Mouse (Mus musculus): Measurements from ENCODE around the gene Fgf18.
A peak's percentile ranks its signal among the peaks of the same experiment; 100 is the strongest.

Fgf18 gene

DNA sequence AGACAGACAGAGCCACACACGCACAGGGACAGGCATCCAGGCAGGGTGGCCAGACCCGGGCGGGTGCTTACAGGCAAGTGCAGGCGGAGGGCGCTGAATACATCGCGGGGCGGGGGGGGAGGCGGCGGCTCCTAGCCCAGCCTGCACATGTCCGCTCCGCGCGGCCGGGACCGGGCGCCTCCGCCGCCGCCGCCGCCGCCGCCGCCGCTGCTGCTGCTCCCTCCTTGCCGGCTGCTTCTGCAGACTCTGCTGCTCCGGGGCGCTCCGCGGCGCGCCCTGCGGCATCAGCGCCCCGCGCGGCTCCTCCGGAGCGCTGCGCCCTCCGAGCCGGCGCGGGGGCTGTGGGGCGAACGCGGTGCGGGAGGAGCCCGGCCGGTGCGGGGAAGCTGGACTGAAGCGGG, at the start of gene Fgf18:
Gene Fgf18, minus strand, starts transcription at position 230 of the 401 bp plus-strand sequence.
- peak; percentile 59 for DNase-seq (ENCODE audit: extremely low spot score)

DNA sequence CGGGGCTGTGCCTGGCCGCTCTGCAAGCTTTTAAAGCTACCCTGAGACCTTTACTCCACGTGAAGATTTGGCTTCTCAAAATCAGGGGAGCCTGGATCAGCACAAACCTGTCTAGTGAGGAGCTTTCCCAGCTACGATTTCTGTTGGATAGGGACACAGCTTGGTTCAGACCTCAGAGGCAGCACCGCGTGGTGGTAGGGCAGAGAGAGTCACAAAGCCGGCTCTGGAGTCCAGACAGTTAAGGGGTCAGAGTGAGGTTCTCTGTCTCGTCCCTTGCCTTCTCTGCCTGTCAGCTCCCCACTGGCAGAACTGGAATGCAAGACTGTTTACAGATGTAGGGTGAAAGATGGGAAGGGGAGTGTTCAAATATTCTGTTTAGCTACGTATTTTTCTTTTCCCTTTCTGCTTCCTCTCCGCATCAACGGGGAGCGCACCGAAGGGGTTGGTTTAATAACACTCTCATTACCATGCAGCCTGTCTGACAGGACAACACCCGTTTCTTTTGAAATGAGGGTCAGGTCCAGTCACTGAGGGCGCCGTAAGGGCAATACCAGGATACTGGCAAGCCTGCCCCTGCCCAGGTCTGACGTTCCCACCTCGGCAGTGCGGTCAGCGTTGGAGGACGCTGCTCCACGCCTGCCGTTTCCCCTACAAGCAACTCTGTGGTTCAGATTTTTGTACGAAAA, 49.4 kb upstream of the Fgf18 start:
- DNase-seq (ENCODE audit: extremely low spot score): peak; percentile 50

DNA sequence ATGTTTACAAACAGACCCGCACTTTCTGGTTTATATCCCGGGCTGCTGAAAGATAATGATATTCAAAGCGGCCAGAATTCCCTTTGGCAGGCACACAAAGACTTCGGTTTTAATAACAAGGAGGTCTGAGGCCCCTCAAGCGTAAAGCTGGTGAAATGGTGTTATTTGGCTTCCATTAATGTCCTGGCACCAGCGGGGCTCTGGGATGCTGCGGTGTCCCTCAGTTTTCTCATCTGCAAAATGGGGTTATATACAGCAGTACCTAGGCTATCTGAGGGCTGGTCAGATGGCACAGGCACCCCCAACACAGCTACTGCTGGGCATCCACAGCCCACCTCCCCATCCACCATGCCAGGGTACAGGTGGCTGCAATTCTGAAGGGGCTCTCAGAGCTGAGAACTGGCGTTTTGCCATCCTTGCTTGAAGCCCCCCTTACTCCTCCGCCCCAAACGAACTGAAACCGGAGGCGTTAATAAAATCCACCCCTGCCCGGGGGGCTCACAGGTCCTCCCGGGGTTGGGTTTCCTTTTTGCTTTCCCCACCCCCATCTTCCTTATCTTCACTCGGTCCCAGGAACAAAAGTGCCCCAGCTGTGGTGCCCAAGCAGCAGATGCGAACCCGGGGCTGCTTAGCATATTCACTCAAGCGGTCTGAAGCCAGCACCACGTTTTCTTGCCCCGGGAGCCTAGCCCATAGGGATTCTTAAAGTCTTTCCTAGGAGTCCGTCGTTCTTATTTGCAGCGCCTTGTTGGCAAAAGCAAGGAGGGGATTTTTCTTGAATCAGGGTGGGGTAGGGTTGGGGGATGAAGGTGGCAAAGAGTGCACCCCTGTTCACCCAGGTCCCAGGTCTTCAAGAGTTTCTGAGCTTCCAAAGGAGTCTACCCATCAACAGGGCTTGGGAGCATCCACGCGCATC, 48.6 kb upstream of the Fgf18 start:
- DNase-seq (ENCODE audit: extremely low spot score): peak; percentile 22

DNA sequence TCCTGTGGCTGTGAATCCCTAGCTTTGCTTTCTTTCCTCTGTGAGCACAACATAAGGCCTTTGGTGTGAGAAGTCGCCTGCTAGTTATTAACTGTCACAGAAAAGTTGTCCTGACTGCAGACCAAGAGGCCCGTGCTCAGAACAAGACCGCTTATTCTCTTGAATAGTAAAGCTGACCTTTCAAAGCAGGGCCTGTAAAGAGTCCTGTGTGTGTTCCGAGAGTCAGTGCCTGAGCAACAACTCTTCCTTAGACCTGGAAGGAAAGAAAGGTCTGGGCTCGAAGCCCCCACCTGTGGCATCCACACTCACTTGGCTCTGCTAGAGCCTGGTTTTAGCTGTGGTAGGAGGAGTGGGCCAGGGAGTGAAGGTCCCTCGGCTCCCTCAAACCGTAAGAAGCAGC, 47.9 kb upstream of the Fgf18 start:
- no peak for DNase-seq (ENCODE audit: extremely low spot score)

DNA sequence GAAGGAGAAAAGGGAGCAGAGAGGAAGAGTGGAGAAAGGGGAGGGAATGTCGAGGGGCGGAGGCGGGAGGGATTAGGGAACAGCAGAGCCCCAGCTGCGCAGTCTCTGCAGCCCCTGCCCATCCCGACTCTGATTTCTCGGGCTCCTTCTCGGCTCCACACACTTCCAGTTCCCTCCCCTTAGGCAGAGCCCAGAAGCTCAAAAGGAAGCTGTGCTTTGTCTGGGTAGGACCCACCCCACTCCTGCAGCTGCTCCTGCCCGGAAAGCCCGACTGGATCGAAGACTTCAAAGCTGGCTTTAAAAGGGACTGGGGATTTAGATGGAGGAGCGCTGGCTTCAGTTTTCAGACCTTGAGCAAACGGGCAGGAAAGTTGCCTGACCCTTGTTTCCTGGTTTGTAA, 46.5 kb upstream of the Fgf18 start:
- DNase-seq (ENCODE audit: extremely low spot score): peak; percentile 54

DNA sequence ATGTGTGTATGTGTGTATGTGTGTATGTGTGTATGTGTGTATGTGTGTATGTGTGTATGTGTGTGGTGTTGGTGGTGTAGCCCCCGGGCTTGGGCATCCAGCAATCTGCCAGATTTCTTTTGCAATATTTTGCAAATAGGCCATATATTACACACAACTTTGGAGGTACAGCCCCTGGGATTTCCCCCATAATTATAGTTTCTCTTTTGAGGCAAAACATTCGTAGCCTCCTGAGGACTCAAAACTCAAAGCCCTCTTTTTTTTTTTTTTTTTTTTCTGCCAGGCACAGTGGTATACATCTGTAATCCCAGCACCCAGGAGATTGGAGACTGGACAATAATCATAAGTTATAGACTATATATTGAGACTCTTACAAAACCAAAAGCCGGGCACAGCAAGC, 34.6 kb upstream of the Fgf18 start:
- DNase-seq (ENCODE audit: extremely low spot score): no peak

DNA sequence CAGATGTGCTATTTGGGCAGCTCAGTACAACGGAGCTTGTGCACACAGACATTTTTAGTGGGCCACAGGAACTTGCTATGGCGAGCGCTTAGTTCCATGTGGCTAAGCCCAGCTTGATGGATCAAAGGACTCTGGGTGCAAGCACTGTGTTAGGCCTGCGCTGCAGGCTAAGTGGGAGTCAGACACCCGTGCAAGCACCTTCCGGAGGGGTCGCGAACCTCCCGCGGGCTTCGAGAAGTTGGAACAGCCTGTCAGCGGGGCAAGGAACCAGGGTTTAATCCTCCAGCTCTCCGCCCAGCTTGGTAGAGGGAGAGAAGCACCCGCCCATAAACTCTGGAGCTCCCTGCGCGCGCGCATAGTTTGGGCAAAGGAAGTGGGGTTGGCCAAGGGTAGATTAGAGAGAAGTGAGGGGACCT, 33.5 kb upstream of the Fgf18 start:
- peak; percentile 63 for DNase-seq (ENCODE audit: extremely low spot score)

DNA sequence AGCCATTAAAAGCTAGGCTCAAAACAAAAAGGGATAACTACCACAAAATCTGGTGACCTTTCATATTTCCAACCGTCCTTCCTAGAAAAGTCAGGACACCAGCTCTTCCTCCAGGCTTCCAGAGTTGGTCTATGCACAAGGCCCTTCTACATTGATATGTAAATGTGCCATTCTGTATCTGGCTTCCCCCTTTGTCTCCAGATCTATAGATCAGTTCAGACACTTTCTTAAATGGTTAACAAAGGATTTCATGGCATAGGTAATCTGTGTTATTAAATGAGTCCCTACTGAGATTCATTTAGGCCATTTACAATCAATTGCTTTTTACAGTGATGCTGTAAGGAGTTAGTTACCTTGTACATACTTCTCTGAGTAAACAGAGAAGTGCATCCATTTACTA, 32.6 kb upstream of the Fgf18 start:
- no peak for DNase-seq (ENCODE audit: extremely low spot score)

DNA sequence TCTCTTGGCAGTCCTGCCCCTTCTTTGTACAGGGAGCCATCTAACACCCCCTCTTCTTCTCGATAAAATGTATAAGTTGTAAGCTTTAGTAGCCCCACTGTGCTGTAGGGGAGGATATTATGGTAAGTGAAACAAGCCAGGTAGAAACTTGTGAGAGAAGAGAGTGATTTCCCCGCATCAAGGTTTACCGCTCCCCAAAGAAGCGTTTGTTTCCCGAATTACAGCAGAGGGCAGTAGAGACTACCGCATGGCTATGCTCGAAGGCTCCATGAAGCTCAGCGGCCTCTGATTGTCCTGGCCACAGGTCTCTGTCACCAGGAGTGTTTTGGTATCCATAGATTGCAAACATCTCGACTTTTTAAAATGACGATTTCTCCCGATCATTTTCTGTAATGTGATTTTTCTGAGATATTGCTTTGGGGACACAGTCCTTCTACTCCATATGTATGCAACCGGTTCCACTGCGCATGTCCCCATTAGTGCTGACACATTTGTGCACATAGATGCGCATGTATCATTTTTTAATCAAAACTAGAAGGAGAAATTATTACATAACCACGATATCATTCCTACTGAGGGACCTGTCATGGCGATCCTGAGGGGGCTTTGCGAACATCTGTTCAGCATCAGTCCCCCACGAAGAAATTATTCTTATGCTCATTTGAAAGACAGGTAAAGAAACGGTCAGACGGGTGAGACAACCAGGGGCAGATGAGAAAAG, 29.5 kb upstream of the Fgf18 start:
- peak; percentile 57 for DNase-seq (ENCODE audit: extremely low spot score)

DNA sequence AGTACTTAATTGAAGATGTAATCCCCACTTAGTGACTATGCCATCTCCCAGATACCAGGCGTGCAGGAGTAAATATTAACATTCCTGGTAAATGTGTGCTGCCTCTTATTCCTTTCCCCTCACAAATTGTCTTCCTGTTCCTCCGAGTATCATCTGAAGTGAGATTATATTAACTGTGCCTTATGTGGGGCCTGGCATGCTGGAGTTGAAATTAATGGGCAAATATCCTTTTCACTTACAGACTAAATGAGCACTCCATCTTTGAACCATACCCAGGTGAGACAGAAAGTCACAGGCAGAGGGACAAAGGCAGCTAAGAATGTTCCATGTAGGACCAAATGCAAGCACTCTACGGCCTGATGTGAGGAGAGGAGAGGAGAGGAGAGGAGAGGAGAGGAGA, 28.6 kb upstream of the Fgf18 start:
- no peak for DNase-seq (ENCODE audit: extremely low spot score)

DNA sequence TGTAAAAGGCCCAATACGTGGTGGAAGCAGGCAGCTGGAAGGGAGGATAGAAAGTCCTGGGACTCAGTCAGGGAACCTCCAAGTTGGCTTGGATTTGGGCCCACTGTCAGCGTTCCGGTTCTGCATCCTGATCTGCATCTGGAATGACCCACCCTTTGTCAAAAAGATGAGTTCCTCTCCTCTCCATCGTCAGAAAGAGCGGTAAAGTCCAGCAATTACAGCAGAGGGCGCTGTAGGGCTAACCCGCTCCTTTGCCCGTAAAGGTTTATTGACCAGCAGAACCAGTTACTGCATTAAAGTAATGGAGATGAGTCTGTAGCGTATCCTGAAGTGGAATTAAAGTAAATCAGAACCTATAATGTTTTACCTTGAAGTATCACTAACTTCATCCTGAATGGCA, 23.3 kb upstream of the Fgf18 start:
- DNase-seq (ENCODE audit: extremely low spot score): peak; percentile 66

DNA sequence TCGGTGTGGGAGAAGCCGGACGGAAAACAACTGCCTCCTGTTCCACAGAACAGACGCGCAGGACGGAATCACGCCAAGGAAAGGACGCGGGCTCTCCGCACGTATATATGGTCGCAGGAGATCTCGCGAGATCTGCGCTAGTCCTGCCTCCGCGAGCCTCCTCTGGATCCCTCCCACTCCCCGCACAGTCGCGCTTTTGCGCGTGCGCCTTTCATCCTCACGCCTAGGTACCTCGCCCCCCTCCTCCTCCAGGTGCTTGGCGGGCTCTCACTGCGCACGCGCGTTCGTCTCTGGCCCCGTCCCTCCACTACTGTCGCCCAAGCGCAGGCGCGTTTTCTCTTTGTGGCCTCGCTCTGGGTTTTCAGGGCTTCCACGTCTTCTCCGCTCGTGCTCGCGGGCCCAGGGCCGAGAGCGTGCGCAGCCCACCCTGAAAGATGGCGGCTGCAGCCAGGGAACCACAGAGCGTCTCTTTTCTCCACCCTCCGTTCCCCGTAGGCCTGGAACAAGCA, 15.9 kb upstream of the Fgf18 start, which contains the start of gene Npm1:
Gene Npm1, minus strand, starts transcription at position 209 of the 509 bp plus-strand sequence.
- DNase-seq (ENCODE audit: extremely low spot score): peak; percentile 99

DNA sequence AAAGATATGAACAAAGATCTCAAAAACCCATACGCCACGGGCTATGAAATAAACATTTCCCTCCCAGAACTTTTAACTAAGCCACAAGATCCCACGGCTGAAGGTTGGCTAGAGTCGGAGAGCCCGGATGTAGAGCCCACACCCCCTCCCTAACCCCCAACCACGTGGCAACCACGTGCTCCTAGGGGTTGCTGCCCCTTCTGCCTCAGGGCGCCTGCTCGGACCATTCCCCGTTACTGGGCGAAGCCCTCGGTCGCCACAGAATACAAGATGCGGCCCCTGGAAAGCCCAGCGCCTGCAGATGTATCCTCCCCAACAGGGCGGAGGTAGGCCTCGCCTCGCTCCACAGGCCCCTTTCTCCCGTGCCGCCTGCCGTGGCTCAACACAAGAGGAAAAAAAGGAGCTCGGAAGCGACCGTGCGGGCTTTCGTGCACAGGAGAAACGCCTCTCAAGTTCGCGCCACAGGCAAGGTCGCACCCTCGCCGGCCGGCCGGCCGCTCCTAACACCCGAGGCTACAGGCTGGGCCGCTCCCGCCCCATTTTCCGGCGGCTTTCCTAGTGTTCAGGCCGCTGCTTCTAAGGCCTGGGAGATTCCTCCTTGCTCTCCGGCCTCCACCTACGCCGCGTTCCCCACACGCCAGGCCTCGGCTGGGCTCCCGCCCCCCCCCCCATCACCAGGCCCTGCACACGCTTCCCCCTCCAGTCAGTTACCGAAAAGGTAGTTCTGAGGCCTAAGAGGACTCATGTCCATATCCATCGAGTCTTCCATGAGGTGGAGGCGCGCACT, 15.2 kb upstream of the Fgf18 start:
- DNase-seq (ENCODE audit: extremely low spot score): peak; percentile 85

DNA sequence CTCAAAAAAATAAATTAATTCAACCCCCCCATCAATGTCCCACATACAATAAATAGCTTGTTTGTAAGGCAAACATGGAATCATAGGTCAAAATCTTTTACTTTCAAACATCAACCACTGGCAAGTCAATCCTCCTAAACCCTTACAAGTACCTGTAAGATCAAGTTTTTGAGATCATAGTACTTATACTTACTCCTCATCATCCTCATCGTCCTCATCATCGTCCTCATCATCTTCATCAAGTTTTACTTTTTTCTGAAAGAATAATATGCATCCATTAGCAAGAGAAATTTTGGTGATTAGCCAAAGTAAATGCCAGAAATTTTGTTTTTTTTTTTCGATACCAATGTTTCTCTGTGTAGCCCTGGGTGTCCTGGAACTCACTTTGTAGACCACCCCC, 12.5 kb upstream of the Fgf18 start:
- no peak for DNase-seq (ENCODE audit: extremely low spot score)

DNA sequence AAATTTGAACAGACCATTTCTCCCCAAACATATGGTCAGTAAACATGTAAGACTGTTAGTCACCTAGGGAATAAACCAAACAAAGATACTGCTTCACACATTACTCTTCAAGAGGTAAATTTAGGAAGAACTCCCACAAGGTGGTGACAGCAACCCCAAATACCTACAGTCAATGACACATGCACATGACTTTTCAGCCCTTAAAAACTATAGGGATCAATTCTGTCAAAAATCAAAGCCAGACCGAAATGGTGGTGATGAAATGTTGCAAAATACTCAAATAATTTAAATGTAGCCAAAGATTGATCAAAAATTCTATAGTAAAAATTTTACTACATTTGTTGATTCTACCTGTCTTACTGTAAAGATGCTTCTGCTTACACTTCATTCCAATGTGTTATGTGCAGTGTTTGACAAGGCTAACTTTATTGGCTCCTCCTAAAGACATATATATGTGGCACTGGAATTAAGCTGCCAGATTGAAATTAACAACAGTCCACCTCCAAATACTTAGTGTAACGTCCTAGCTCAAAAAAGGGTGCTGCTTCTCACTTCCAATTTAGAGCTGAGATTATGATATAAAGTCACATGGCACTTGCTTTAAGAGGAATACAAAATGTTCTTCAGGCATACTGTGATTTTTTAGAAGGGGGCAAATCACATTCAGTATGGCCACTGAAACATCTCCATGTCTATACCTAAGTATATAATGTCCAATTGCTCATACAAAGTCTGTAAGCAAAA, 10.4 kb upstream of the Fgf18 start:
- no peak for DNase-seq (ENCODE audit: extremely low spot score)

DNA sequence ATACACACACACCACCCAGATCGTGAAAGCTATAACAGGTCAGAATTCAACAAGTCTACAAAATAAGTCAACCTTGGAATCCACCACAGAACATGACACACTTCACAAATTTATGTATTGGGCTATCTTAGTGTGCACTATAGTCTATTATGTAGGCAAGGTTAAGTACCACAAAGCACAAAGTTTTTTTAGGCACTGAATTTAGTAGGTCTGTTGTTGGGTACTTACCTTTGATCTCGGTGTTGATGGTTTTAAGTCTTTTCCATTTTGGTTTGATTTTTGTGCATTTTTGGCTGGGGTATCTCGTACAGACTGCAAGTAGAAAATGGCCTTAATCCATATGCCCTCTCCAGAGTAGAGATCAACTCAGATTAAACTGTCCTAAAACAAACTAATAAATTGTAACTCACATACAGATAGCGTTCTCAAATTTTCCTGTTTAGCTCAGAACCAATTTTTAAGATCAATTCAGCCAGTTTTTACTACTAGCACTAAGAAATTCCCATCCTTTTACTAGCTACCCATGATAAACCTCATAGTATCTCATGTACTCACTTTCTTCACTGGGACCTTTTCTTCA, 9.3 kb upstream of the Fgf18 start:
- DNase-seq (ENCODE audit: extremely low spot score): no peak

DNA sequence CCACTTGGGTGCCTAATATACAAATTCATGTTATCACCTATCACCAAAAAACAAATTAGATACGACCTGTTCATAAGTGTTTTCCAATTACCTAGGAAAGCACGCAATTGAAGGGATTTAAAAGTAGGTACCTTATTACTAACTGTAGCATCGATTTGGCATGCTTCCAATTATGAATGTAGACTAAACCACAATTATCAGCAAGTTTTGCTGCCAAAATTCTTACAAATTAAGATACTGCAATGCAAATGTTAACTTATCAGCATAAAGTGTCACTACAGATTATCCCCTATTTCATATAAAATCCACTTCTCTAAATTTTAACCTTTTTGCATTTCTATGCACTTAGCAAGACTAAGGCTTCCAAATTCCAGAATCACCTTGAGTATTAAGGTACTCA, 7.3 kb upstream of the Fgf18 start:
- no peak for DNase-seq (ENCODE audit: extremely low spot score)

DNA sequence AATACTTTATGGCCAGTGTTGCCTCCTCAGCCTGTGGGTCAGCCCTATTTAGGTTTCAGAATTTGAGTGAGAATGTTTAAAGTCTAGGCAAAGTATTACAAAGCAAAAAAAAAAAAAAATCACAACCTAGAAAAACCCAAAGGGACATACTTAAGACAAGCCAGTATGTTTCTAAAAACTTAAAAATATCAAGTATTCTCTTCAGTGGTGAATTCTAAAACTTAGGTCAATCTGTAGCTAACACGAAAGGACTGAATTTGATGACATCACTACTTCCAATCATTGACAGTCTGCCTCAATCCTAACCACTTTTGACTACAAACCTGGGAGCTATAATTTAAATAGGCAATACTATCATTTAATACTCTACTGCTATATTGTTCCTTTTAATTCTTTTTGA, 5.8 kb upstream of the Fgf18 start:
- no peak for DNase-seq (ENCODE audit: extremely low spot score)

DNA sequence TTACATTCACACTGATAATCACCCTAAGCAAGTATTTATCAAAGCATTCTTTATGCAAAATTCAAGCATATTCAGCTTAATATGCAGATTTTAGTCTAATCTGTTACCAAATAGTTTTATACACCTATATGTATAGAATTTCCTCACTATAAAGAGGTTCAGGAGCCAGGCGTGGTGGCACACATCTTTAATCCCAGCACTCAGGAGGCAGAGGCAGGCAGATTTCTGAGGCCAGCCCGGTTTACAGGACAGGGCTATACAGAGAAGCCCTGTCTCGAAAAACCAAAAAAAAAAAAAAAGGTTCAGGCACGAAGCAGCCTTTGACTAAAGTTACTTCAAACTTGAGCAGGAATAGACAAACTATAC, 4.6 kb upstream of the Fgf18 start:
- DNase-seq (ENCODE audit: extremely low spot score): no peak

DNA sequence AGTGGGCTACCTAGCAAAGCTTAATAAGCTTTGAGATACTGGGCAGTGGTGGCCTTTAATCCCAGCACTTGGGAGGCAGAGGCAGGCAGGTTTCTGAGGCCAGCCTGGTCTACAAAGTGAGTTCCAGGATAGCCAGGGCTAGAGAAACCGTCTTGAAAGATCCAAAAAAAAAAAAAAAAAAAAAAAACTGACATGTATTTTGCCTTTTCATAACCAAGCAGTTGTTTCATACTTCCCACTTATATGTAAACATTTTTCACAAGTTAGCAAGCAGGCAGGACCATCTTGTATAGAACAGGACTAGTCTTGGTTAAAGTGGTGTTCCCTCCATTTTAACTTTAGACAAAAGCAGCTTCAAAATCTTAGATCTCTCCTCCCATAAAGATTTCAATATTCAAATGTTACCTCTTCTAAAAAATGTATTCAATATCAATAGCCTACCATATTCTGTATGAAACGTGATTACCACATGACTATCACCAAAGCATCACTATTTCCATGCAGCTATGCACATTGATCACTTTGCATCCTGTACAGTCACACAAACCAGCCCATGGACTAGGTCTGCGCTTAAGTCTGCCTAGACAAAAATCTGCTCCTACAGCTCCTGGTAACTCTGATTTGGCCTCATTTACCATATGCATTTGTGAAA, 4.1 kb upstream of the Fgf18 start:
- no peak for DNase-seq (ENCODE audit: extremely low spot score)

Data from embryo, embryonic 9.5 days (tissue).